ENCODE assay signal across 8 mouse cellular contexts in the genomic region with DNA sequence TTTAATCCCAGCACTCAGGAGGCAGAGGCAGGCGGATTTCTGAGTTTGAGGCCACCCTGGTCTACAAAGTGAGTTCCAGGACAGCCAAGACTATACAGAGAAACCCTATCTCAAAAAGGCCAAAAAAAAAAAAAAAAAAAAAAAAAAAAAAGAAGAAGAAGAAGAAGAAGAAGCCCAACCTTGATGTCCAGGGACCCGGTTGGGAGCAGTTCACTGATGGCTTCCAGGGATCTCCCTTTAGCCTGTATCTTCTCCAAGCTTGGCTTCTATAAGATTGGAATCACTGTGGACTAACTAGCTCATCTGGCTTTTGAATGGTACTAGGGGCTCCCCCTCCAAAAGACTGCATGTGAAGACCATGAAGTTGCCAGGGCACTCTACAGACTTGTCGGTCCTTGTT. TPM values are rescaled to one million over a fixed set of nuclear protein-coding genes. Genes with fewer than 3 reads are reported as not detected.
DNase-seq lines count a peak whose midpoint lies in the region; ATAC-seq and TF ChIP-seq lines count a peak whose summit lies in the region.
"Not testable (repeated sequence)": the region's sequence is repeated elsewhere in the genome, so short reads cannot be mapped to it uniquely, and the experiment has no call there.

No protein-coding gene starts in this region.

- peaks cover 19% of the 10 kb centered on the region for H3K27me3 ChIP-seq in forebrain, embryonic 12.5 days
- peaks cover 21% of the 10 kb centered on the region; the same call in 1 of the 2 replicates for H3K27me3 ChIP-seq in heart, embryonic 13.5 days (replicated peaks)
- H3K27me3 ChIP-seq in hindbrain, embryonic 16.5 days (replicated peaks; ENCODE audit: control insufficient read depth, insufficient read depth, low read length) = not testable (repeated sequence)
- peaks cover 18% of the 10 kb centered on the region for H3K27me3 ChIP-seq in kidney, postnatal 0 days (ENCODE audit: insufficient read depth, low read length)
- peaks cover 44% of the 10 kb centered on the region for H3K27me3 ChIP-seq in liver, embryonic 15.5 days
- H3K27me3 ChIP-seq in midbrain, embryonic 12.5 days = peaks cover 20% of the 10 kb centered on the region
- H3K27me3 ChIP-seq in small intestine, adult 2 months (ENCODE audit: control insufficient read depth, insufficient read depth, low read length) = peaks cover 29% of the 10 kb centered on the region

- H3K9ac ChIP-seq in forebrain, embryonic 12.5 days = peak overlapping the region; percentile 86; the same call in 1 of the 2 replicates
- peak overlapping the region; percentile 86 for H3K9ac ChIP-seq in heart, embryonic 13.5 days
- H3K9ac ChIP-seq in hindbrain, embryonic 16.5 days (ENCODE audit: low read depth, low read length) = peak overlapping the region; percentile 72; the same call in 1 of the 2 replicates
- H3K9ac ChIP-seq in kidney, postnatal 0 days (ENCODE audit: low read depth, low read length) = peak overlapping the region; percentile 70; the same call in 1 of the 2 replicates
- H3K9ac ChIP-seq in liver, embryonic 15.5 days = peak overlapping the region; percentile 25; the same call in 1 of the 2 replicates
- not testable (repeated sequence) for H3K9ac ChIP-seq in midbrain, embryonic 12.5 days (replicated peaks)

- not testable (repeated sequence) for TF ChIP-seq POLR2A in small intestine, adult 2 months (IDR thresholded peaks at IDR 0.05; ENCODE audit: low read depth, low read length)

- not testable (repeated sequence) for DNase-seq in kidney, postnatal 0 days (ENCODE audit: low spot score)

- H3K4me1 ChIP-seq in brown adipose tissue, adult 24 weeks (ENCODE audit: control insufficient read depth, insufficient read depth, insufficient read length, low read length); small intestine, adult 2 months (ENCODE audit: control insufficient read depth, insufficient read depth, insufficient read length, low read length): not testable (repeated sequence)
- peaks cover 40% of the 10 kb centered on the region for H3K4me1 ChIP-seq in forebrain, embryonic 12.5 days
- peaks cover 43% of the 10 kb centered on the region for H3K4me1 ChIP-seq in heart, embryonic 13.5 days
- H3K4me1 ChIP-seq in hindbrain, embryonic 16.5 days (ENCODE audit: control insufficient read depth, insufficient read depth, low read depth, low read length) = peaks cover 38% of the 10 kb centered on the region
- peaks cover 17% of the 10 kb centered on the region for H3K4me1 ChIP-seq in kidney, postnatal 0 days (replicated peaks; ENCODE audit: insufficient read depth, low read length)
- peaks cover 55% of the 10 kb centered on the region for H3K4me1 ChIP-seq in liver, embryonic 15.5 days (replicated peaks)
- peaks cover 45% of the 10 kb centered on the region for H3K4me1 ChIP-seq in midbrain, embryonic 12.5 days

- not testable (repeated sequence) for H3K36me3 ChIP-seq in forebrain, embryonic 12.5 days (replicated peaks); heart, embryonic 13.5 days; hindbrain, embryonic 16.5 days (ENCODE audit: control insufficient read depth, insufficient read depth, low read length); kidney, postnatal 0 days (ENCODE audit: insufficient read depth, low read length); liver, embryonic 15.5 days (replicated peaks); midbrain, embryonic 12.5 days; small intestine, adult 2 months (ENCODE audit: control insufficient read depth, insufficient read depth, low read length)

- H3K27ac ChIP-seq in brown adipose tissue, adult 24 weeks (replicated peaks; ENCODE audit: low read depth, low read length) = peak overlapping the region; percentile 25
- not testable (repeated sequence) for H3K27ac ChIP-seq in forebrain, embryonic 12.5 days; heart, embryonic 13.5 days (replicated peaks); hindbrain, embryonic 16.5 days (ENCODE audit: low read depth, low read length); liver, embryonic 15.5 days (replicated peaks); midbrain, embryonic 12.5 days (replicated peaks); small intestine, adult 2 months (ENCODE audit: insufficient read depth, low read depth, low read length)
- peak overlapping the region; percentile 54; the same call in 1 of the 2 replicates for H3K27ac ChIP-seq in kidney, postnatal 0 days

- peak overlapping the region; percentile 61 for H3K4me3 ChIP-seq in brown adipose tissue, adult 24 weeks (ENCODE audit: insufficient read depth, low read depth, low read length)
- peak overlapping the region; percentile 77 for H3K4me3 ChIP-seq in forebrain, embryonic 12.5 days (replicated peaks)
- H3K4me3 ChIP-seq in heart, embryonic 13.5 days = peak overlapping the region; percentile 68
- peak overlapping the region; percentile 87 for H3K4me3 ChIP-seq in hindbrain, embryonic 16.5 days (ENCODE audit: low read length)
- peak overlapping the region; percentile 48 for H3K4me3 ChIP-seq in kidney, postnatal 0 days (replicated peaks; ENCODE audit: low read depth, low read length)
- peak overlapping the region; percentile 70 for H3K4me3 ChIP-seq in liver, embryonic 15.5 days (replicated peaks)
- H3K4me3 ChIP-seq in midbrain, embryonic 12.5 days = peak overlapping the region; percentile 75
- peak overlapping the region; percentile 76 for H3K4me3 ChIP-seq in small intestine, adult 2 months (ENCODE audit: low read depth, low read length)

- not testable (repeated sequence) for TF ChIP-seq CTCF in kidney, postnatal 0 days (IDR thresholded peaks at IDR 0.05; ENCODE audit: low read depth); small intestine, adult 2 months (IDR thresholded peaks at IDR 0.05; ENCODE audit: extremely low read depth, insufficient read length, insufficient replicate concordance, low read depth, low read length)

- peak overlapping the region; percentile 89 for H3K4me2 ChIP-seq in forebrain, embryonic 12.5 days
- peak overlapping the region; percentile 98 for H3K4me2 ChIP-seq in heart, embryonic 13.5 days
- peak overlapping the region; percentile 98 for H3K4me2 ChIP-seq in hindbrain, embryonic 16.5 days (ENCODE audit: low read length)
- H3K4me2 ChIP-seq in kidney, postnatal 0 days (ENCODE audit: low read length) = peak overlapping the region; percentile 90
- peak overlapping the region; percentile 99 for H3K4me2 ChIP-seq in liver, embryonic 15.5 days
- peak overlapping the region; percentile 95 for H3K4me2 ChIP-seq in midbrain, embryonic 12.5 days (replicated peaks)

- not testable (repeated sequence) for H3K9me3 ChIP-seq in forebrain, embryonic 12.5 days; heart, embryonic 13.5 days; hindbrain, embryonic 16.5 days (ENCODE audit: control insufficient read depth, low read length); kidney, postnatal 0 days (replicated peaks; ENCODE audit: low read length); liver, embryonic 15.5 days (replicated peaks); midbrain, embryonic 12.5 days

- not testable (repeated sequence) for ATAC-seq in forebrain, embryonic 12.5 days (ENCODE audit: low FRiP score); heart, embryonic 13.5 days (ENCODE audit: extremely low read depth, insufficient number of reproducible peaks, low FRiP score, low TSS enrichment); hindbrain, embryonic 16.5 days; kidney, postnatal 0 days (replicated peaks; ENCODE audit: low FRiP score, low read depth); liver, embryonic 15.5 days (ENCODE audit: insufficient read depth); midbrain, embryonic 12.5 days (ENCODE audit: low FRiP score, low read depth)

- 60% methylated on average over 3 of the region's 3 CpGs for WGBS in forebrain, embryonic 12.5 days
- WGBS in heart, embryonic 13.5 days = 49% methylated on average over 3 of the region's 3 CpGs
- 53% methylated on average over 3 of the region's 3 CpGs for WGBS in hindbrain, embryonic 16.5 days
- WGBS in kidney, postnatal 0 days = 66% methylated on average over 3 of the region's 3 CpGs
- WGBS in liver, embryonic 15.5 days (ENCODE audit: insufficient replicate concordance) = 36% methylated on average over 3 of the region's 3 CpGs
- WGBS in midbrain, embryonic 12.5 days = 53% methylated on average over 3 of the region's 3 CpGs
- WGBS in small intestine, adult 2 months = 86% methylated on average over 3 of the region's 3 CpGs

RNA-seq across cellular contexts. Expression of a gene that starts 1.8 kb away (rescaled TPM):
- 13.0 and 18.7 TPM in 2 replicates for polyA plus RNA-seq in brown adipose tissue, adult 24 weeks (2012; ENCODE audit: insufficient read depth, insufficient read length, missing spikeins)
- 20.1 and 21.1 TPM in 2 replicates for polyA plus RNA-seq in forebrain, embryonic 12.5 days (2016; fragmentation: Nextera tagmentation; extraction: Ambion mirVana)
- 18.4 and 22.2 TPM in 2 replicates for polyA plus RNA-seq in heart, embryonic 13.5 days (2015; fragmentation: Nextera tagmentation; extraction: Ambion mirVana)
- polyA plus RNA-seq in hindbrain, embryonic 16.5 days (2015; fragmentation: Nextera tagmentation; extraction: Ambion mirVana) = 8.3 and 11.3 TPM in 2 replicates
- 83.3 and 85.5 TPM in 2 replicates for polyA plus RNA-seq in kidney, postnatal 0 days (2015; fragmentation: Nextera tagmentation; extraction: Ambion mirVana)
- polyA plus RNA-seq in liver, embryonic 15.5 days (2015; fragmentation: Nextera tagmentation; extraction: Ambion mirVana) = 5.1 and 5.8 TPM in 2 replicates
- 14.4 and 17.3 TPM in 2 replicates for polyA plus RNA-seq in midbrain, embryonic 12.5 days (2016; fragmentation: Nextera tagmentation; extraction: Ambion mirVana)
- polyA plus RNA-seq in small intestine, adult 2 months (2012; rRNA removed) = 7.8 and 17.0 TPM in 2 replicates
